Mouse (Mus musculus) cortical plate, adult 2 months (tissue): ENCODE data around the gene Fbxl14.

ENCODE experiments used
- CTCF ChIP-seq: fragments of 200-500 bp; IDR thresholded peaks from 2 replicates; pipeline ENCODE4 v1.5.1; 2011; ENCODE audit warnings: mild to moderate bottlenecking, control low read depth, low read length; ENCODE audit not compliant: insufficient read depth; ENCODE audit errors: extremely low read depth
- POLR2A ChIP-seq: fragments of 200-500 bp; IDR thresholded peaks from 2 replicates; pipeline ENCODE4 v1.6.1; 2011; ENCODE audit warnings: mild to moderate bottlenecking, low read length, control low read depth; ENCODE audit not compliant: insufficient read depth; ENCODE audit errors: extremely low read depth

- TF ChIP-seq POLR2A (no peak), CTCF (peak; percentile 89)
Measured at GRCm38 (mm10) chr6:119489765-119490164, 10.3 kb downstream of the Fbxl14 start.
